Mouse (Mus musculus) erythroid progenitor cell, adult 5-6 weeks (primary cell): ENCODE data around the gene Cstf2t. TPM values are rescaled to one million over a fixed set of nuclear protein-coding genes. Genes with fewer than 3 reads are reported as not detected.

ENCODE experiments used
- ATAC-seq: replicated peaks from 2 replicates; pipeline ENCODE4 v1.8.0; 2016; ENCODE audit warnings: moderate number of reproducible peaks, mild to moderate bottlenecking, moderate TSS enrichment, inconsistent platforms; ENCODE audit not compliant: poor library complexity, low FRiP score, severe bottlenecking
- total RNA-seq, 2 experiments: library from RNA; stranded (forward) in 1 of 2; stranded (reverse) in 1 of 2; fragments of 150-400 nt in 1 of 2; fragments of 186-747, 209-891 nt in 1 of 2; gene quantifications; 2 replicates each; pipeline versions ENCODE4 v1.2.3 to v1.2.4; 2015 to 2017; ENCODE audit warnings: low replicate concordance in 2 of 2

Gene Cstf2t
- total RNA-seq, 2 experiments from 2014 or later: 6.3 to 9.6 TPM

GRCm38 (mm10) chr19:31132614-31133013 lies 50.0 kb downstream of the Cstf2t start:
- ATAC-seq: no peak

- ATAC-seq: no peak
Observed at GRCm38 (mm10) chr19:31136316-31136715, 53.7 kb downstream of the Cstf2t start.
